Mouse (Mus musculus) heart, postnatal 36 days (tissue): ENCODE results near the gene Gjb5. TPM values are rescaled to one million over a fixed set of nuclear protein-coding genes. Genes with fewer than 3 reads are reported as not detected.

Source experiments
- DNase-seq, 2 experiments: peaks; one replicate each; pipeline ENCODE4 v3.0.0; 2021 to 2022
- intact Hi-C: fragments of 180-260 bp; cut with DNase I; formaldehyde crosslinking; loops from one replicate; pipeline ENCODE4 v1.15.1; 2025
- total RNA-seq, 2 experiments: library from RNA; stranded (reverse); gene quantifications; 2 replicates each; pipeline ENCODE4 v1.2.3; 2021

Gene Gjb5
- total RNA-seq = under 1 TPM; 0.24 to 0.61 TPM

- no peak for DNase-seq
- intact Hi-C loops = no loop called here
Measured at GRCm38 (mm10) chr4:127358018-127358417, at the start of gene Gjb5. Gjb5 (minus strand) TSS chr4:127358181.

- DNase-seq = no peak
- intact Hi-C loops = no loop called here
Measured at GRCm38 (mm10) chr4:127402614-127403013, 44.6 kb upstream of the Gjb5 start.

GRCm38 (mm10) chr4:127402166-127402565 lies 44.2 kb upstream of the Gjb5 start:
- DNase-seq = no peak
- intact Hi-C loops = no loop called here

GRCm38 (mm10) chr4:127400165-127401145 lies 42.5 kb upstream of the Gjb5 start:
- intact Hi-C loops = no loop called here
- peak in 1 of 2 experiments; percentile 9 for DNase-seq

- no peak for DNase-seq
- intact Hi-C loops = no loop called here
Measured at GRCm38 (mm10) chr4:127395591-127395990, 37.6 kb upstream of the Gjb5 start.

GRCm38 (mm10) chr4:127389645-127390044 lies 31.7 kb upstream of the Gjb5 start:
- intact Hi-C loops = no loop called here

GRCm38 (mm10) chr4:127377344-127377743 lies 19.4 kb upstream of the Gjb5 start:
- intact Hi-C loops = no loop called here
- no peak for DNase-seq

More at GRCm38 (mm10) chr4:127389645-127390044, 31.7 kb upstream of the Gjb5 start:
- DNase-seq = no peak

GRCm38 (mm10) chr4:127375541-127376177 lies 17.7 kb upstream of the Gjb5 start:
- intact Hi-C loops = no loop called here
- DNase-seq = no peak

GRCm38 (mm10) chr4:127374645-127375044 lies 16.7 kb upstream of the Gjb5 start:
- DNase-seq = no peak
- intact Hi-C loops = no loop called here

GRCm38 (mm10) chr4:127373491-127373890 lies 15.5 kb upstream of the Gjb5 start:
- intact Hi-C loops = no loop called here
- DNase-seq = no peak

- intact Hi-C loops = no loop called here
- peak in 1 of 2 experiments; percentile 13 for DNase-seq
Measured at GRCm38 (mm10) chr4:127371546-127371945, 13.6 kb upstream of the Gjb5 start.

- intact Hi-C loops = no loop called here
- no peak for DNase-seq
Measured at GRCm38 (mm10) chr4:127370447-127370846, 12.5 kb upstream of the Gjb5 start.

- intact Hi-C loops = loop anchor here (1.0 to 10.0 kb wide), 3 partner anchors 66 to 1176 kb away; no protein-coding TSS in a partner anchor
Measured at GRCm38 (mm10) chr4:127368379-127368973, 10.5 kb upstream of the Gjb5 start.

GRCm38 (mm10) chr4:127365834-127366233 lies 7.9 kb upstream of the Gjb5 start:
- DNase-seq = no peak
- intact Hi-C loops = loop anchor here (10.0 kb wide), 1 partner anchor 1179 kb away; no protein-coding TSS in a partner anchor

More at GRCm38 (mm10) chr4:127368379-127368973, 10.5 kb upstream of the Gjb5 start:
- peak; percentile 50 to 75 for DNase-seq

GRCm38 (mm10) chr4:127365433-127365832 lies 7.5 kb upstream of the Gjb5 start:
- DNase-seq = no peak
- intact Hi-C loops = loop anchor here (10.0 kb wide), 1 partner anchor 1179 kb away; no protein-coding TSS in a partner anchor

GRCm38 (mm10) chr4:127364431-127364830 lies 6.5 kb upstream of the Gjb5 start:
- DNase-seq = no peak
- intact Hi-C loops = loop anchor here (10.0 kb wide), 1 partner anchor 1180 kb away; no protein-coding TSS in a partner anchor

GRCm38 (mm10) chr4:127363331-127363730 lies 5.3 kb upstream of the Gjb5 start:
- intact Hi-C loops = loop anchor here (10.0 kb wide), 1 partner anchor 1181 kb away; no protein-coding TSS in a partner anchor
- DNase-seq = no peak

- intact Hi-C loops = loop anchor here (10.0 kb wide), 1 partner anchor 1182 kb away; no protein-coding TSS in a partner anchor
Measured at GRCm38 (mm10) chr4:127362520-127362919, 4.5 kb upstream of the Gjb5 start.

GRCm38 (mm10) chr4:127354506-127355485 lies 3.2 kb downstream of the Gjb5 start:
- no peak for DNase-seq
- intact Hi-C loops = no loop called here

More at GRCm38 (mm10) chr4:127362520-127362919, 4.5 kb upstream of the Gjb5 start:
- no peak for DNase-seq
